Mouse (Mus musculus) lung, postnatal 36 days (tissue): ENCODE data around the gene Amer3.
A peak's percentile ranks its signal among the peaks of the same experiment; 100 is the strongest.
"Not testable (repeated sequence)": the region's sequence is repeated elsewhere in the genome, so short reads cannot be mapped to it uniquely, and the experiment has no call there.

Experiments
- DNase-seq: peaks from one replicate; pipeline ENCODE4 v3.0.0; 2022; ENCODE audit warnings: mixed read lengths

Gene Amer3

DNA sequence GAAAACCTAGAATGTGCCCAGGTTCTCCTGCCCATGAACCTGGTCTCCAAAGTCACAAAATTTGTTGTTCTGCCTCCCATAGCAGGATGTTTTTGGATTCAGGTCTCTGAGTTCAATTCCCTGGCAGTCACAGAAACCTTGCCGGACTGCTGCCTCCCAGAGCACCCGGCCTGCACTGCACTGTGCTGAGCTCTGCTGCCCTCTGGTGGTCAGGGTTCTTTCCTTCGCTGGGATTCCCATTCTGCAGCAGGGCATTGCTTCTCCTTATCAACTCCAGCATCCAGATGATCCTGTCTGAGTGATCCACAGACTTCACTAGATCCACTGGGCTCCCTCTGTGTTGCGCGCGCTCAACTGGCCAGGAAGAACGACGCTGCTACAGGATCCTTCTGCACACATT lies 22.9 kb downstream of the Amer3 start:
- peak; percentile 66 for DNase-seq

DNA sequence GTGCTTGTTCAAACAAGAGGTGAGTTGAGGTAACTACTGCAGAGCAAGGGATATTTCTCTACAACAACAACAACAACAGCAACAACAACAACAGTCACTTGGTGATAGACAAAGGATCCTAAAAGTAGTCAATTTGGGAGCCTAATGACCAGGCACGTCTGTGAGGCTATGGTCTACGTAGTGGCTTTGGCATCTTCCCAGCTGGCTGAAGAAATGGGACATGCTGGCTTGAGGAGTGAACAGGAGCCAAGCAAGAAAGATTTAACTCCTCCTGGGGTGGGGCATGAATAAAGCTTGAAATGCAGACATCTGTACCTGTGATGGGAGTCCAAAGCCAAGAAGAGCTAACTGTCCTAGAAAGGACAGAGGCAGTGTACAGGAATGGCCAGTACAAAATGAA lies 34.3 kb downstream of the Amer3 start:
- no peak for DNase-seq

DNA sequence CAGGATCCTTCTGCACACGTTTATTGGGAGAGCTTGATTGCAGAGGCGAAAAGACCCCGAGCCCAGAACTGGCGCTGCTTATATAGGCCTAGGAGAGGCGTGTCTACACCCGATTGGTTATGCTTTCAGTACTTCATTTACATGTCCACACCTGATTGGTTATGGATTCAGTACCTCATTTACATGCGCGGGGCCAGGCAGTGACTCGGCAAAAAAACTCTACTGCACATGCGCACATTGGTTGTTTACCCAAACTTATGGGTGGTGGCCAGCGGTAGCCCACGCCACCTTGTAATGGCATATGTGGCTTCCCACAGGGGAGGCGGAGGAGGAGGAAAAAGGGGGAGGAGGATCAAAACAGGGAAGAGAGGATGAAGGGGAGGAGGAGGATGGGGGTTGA lies 40.7 kb downstream of the Amer3 start:
- DNase-seq, result not testable (repeated sequence)

- DNase-seq, result not testable (repeated sequence)
Observed at GRCm38 (mm10) chr1:34620761-34621160, 41.3 kb downstream of the Amer3 start.

DNA sequence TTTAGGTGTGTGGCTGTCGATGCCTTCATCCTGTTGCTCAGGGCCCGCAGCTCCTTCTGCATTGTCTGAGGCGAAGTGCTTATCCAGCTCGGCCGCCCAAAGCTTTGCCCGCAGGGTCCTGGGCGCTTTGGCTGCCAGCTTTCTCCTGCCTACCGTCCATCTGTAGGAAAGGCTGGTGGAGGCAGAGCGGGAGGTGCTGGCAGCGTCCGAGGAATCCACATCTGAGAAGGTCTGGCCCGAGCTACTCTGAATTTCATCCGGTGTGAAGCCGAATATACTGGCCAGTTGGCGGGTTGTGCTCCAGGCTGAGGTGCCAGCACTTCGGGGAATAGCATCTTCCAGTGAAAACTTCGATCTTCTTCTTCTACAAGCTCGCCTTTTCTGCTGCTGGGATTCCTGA lies 56.3 kb downstream of the Amer3 start:
- no peak for DNase-seq
